Mouse (Mus musculus) c-Kit-negative CD71-positive TER-119-positive erythroid progenitor cells, embryonic 14.5 days (primary cell): ENCODE measurements around the gene Lmo2.

ENCODE experiments used
- DNase-seq: peaks from one replicate; pipeline ENCODE4 v3.0.0-alpha.2; 2013; ENCODE audit warnings: low read depth, low spot score

Lmo2 gene

DNA sequence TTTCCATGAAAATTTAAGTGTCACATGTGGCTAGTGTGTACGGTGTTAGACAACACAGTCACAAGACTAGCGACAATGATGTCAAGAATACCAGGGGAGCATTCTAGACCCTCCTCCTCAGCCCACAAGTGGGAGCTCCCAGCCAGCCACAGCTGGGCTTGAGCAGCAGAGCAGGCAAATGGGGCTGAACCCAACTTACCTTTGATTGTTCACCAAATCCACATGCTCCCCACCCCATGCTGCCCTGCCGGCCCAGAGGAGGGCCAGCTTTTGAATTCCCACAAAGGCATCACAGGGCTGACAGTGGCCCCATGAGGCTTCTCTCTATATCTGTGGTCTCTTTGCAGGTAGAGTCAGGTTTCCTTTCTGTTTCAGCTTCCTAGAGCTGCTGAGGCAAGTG, 16.7 kb upstream of the Lmo2 start:
- DNase-seq = no peak

DNA sequence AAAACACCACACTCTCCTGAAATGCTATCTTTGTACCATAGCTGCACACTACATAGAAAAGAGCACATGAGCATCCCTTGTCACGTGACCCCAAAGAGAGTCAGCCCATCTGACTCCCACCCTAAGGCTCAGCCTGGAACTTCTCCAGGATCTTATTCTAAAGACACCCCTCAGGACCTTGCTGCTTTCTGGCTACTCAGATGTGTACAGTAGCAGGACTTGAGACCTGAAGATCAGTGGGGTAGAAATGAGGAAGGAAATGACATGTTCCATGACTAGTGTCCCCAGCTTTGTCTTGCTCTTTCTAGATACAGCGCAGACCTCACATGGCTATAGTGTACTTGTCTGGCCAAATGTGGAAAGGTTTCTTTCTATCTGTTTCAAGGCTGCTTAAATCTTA, 12.9 kb upstream of the Lmo2 start:
- DNase-seq = no peak

DNA sequence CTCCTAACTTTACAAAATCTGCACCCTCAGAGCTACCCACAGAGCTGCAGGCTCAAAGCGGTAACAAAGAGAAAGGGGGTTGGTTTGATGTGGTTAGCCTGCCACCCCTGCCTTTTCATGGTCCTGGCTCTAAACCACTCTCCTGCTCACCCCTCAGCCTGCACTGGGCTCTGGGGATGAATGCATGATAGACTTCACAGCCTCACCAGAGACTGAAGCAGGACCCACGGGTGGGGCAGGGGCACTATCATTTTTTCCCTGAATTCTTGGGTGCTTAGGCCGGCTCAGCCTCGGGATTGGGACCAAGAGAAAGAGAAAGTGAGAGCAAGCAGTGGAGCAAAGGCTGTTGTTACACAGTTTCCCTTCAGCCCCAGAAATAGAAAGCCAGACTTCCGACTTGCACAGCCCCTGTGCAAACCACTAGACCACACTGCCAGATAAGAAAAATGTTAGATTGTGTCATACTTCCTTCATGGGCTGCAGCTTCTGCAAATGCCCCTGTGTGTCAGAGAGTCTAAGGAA, 12.2 kb upstream of the Lmo2 start:
- DNase-seq = no peak

- DNase-seq = no peak
Measured at GRCm38 (mm10) chr2:103946892-103947291, 10.9 kb upstream of the Lmo2 start.

DNA sequence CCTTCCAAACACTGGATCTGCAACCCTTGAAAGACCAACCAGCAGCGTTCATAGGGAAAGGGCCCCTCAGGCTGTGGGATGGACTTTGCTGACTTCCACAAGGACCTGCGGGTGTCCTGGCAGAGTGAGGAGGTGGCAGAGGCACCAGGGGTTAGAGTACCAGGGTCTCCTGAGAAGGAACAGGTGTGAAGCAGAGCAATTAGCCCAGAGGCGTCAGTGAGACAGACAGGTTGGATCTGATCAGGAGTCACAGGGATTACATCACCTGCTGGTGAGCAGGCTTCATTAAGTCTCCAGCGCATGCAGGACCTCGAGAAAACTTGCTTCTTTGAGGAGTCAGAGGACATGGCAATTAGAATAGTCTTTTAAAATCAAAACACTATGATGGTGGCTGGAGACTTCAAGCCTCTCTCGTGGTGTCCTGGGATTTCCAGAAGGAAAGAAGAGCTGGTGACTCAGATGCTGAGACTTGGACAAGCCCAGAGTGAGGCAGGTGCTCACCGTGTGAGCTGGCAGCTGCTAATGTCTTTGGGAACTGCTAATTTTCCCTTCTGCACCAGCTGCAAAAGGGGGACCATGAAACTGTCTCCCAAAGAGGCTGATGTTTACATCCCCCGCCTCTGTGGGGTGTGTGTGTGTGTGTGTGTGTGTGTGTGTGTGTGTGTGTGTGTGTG, 9.7 kb upstream of the Lmo2 start:
- DNase-seq = no peak

DNA sequence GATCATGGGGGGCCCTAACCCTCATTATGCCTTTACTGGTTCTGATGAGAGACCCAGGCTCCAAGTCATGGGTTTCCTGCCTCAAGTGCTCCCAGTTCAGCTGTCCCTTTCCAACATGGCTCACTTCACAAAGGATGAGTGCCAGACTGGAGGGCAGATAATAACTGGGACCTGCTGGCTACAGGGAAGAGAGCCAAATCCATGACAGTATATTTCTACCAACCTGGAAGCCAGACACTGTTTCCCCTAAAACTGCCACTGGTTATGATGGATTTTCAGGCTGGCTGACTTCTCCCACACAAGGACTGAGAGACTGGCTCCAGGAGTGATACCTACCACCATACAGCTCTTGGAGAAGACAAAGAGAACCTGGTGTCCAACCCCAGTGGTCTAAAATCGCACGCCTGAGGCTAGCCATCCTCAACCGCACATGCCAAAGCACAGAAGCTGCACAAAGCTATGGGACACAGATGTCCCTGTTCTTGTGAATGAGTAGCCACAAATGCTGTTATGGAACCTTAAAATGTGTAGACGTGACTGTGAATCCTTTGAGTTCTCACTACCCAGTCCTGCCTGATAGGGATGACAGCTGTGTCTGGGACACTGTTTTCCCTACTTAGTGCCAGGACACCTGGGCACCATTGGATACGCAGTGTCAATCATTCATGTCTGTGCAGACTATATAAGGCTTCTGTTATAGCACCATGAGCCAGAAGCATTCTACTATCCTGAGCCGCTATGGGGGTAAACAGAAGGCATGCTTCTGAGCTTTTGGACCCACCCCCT, 4.5 kb upstream of the Lmo2 start:
- no peak for DNase-seq

GRCm38 (mm10) chr2:103955714-103956113, 2.1 kb upstream of the Lmo2 start:
- DNase-seq = no peak

DNA sequence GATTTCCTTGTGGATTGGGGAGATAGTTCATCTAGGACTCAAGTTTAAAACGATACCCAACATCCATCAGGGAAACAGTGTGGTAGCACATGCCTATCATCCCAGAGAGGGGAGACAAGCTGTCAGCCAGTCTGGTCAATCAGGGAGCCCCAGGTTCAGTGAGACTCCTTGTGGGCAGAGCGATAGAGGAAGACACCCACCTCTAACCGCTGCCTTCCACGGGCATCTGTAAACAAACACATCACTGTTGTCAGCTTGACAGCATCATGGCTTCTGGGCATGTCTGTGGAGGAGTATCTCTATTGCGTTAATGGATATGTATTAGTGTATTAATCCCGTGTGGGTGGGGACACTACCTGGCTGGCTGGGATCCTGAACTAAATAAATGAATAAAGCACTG, 919 bp upstream of the Lmo2 start:
- DNase-seq = peak; percentile 81

GRCm38 (mm10) chr2:103958634-103959033, 848 bp downstream of the Lmo2 start:
- no peak for DNase-seq

DNA sequence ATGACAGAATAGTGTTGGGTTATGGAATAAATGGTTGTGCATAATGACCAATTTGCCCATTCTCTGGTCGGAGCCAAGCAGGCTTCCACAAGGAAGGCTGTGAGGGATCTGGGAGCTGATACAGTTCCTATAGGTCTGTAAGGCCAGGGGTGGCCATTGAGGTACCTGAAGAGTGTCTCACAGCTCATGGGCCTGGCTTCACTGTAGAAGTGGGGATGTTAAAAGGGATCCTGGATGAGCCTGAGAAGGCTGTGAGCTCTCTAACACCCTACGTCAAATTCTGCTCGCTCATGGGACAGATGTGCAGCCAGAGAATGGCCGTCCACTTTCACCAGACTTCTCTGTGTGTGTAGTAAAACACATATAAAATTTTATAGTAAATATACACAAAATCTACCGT, 1.3 kb downstream of the Lmo2 start:
- no peak for DNase-seq

GRCm38 (mm10) chr2:103959574-103959973, 1.8 kb downstream of the Lmo2 start:
- DNase-seq = no peak

DNA sequence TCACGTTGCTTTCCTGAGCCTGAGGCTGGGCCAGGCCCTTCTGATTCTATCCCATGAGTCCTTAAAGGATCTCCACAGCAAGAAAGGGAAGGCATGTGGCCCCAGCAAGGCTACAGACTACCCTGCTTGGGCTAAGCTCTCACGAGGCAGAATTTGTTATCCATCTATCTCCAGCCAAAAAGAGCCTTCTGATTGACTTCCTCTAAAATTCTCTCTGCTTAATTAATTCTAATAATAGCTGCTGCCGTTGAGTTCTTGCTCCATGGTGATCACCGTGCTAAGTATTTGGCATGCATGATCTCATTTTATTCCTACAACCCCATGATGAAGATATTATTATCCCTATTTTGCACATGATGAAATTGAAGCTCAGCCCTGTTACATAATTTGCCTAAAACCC, 4.6 kb downstream of the Lmo2 start:
- no peak for DNase-seq

DNA sequence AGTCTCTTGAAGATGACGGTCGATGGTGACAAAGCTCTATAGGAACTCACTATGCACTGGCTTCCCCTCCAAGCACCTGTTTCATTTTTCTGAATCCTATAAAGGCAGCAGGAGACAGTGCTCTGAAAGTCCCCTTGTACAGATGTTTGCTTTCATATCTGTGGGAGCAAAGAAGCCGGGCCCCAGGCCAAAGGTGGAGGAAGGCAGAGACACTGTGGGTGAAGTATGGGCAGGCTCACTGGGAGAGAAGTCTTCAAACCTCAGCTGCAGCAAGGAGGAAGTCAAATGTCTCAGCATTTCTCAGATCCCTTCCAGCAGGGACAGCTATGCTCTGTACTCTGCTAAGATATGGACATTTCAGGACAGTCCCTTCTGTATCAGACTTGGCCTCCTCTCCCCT, 7.6 kb downstream of the Lmo2 start:
- no peak for DNase-seq

DNA sequence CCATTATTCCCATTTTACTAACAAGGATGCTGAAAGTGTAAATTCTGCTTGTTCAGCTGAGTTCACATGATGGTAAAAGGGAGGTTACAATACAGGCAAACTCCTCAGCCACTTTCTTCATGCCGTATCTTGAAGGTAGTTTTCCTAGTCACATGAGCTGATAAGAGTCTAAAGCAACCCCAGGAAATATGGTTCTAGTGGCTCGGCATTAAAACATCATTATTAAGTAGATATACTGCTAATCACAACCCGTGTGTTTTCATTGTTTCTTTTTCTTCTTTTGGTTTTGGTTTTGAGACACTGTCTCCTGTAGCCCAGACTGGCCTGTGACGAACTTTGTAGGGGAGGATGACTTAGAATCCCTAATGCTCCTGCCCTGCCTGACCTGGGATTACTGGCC, 10.4 kb downstream of the Lmo2 start:
- no peak for DNase-seq

DNA sequence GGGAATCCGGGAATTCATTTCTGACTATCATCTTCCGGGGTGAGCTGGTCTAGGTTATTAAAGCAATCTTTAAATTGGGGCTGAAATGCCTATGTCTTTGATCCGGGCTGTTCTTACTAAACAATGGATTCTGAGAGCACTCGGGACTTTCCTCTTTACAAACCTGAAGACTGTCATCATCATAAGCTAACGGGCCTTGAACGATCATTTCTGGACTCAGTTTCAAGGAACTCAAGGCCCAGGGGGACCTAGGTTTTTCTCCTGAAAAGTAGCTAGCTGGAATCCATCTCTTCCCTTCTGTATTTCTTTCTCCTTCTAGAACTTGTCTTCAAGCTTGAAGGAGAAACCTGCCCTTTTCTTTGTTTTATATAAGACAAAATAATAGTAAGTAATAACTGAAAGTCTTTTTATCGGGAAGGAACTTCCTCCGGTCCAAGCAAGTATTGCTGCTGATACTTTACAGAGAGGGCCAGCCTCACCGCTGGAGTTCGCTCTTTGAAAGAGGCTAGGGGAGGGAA, 11.2 kb downstream of the Lmo2 start:
- DNase-seq = no peak

DNA sequence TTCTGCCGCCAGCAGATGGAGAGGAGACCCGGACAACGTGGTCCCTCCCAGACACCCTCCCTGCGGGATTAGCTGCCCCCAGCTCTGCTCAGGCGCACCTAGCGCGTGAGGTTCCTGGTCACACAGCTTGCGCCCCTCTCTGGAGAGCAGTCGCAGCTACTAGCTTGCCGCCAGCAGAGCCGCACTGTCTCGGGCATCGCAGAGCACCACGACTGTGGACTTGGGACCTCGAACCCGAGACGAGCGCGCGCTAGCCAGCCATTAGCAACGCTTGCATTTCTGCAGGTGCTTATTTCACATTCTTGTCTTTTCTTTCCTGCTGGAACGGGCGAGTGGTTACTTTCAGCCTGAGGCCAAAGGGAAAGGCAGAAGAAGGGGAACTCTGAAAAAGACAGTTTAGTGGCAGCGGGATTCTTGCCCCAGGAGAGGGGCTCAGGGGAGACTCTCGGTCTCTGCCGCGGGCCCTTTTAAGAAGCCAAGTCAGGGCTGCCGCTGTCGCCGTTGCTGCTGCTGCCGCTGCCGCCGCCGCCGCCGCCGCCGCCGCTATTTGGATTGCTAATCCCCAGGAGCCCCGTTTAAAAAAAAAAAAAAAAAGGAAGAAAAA, 11.8 kb downstream of the Lmo2 start:
- no peak for DNase-seq

DNA sequence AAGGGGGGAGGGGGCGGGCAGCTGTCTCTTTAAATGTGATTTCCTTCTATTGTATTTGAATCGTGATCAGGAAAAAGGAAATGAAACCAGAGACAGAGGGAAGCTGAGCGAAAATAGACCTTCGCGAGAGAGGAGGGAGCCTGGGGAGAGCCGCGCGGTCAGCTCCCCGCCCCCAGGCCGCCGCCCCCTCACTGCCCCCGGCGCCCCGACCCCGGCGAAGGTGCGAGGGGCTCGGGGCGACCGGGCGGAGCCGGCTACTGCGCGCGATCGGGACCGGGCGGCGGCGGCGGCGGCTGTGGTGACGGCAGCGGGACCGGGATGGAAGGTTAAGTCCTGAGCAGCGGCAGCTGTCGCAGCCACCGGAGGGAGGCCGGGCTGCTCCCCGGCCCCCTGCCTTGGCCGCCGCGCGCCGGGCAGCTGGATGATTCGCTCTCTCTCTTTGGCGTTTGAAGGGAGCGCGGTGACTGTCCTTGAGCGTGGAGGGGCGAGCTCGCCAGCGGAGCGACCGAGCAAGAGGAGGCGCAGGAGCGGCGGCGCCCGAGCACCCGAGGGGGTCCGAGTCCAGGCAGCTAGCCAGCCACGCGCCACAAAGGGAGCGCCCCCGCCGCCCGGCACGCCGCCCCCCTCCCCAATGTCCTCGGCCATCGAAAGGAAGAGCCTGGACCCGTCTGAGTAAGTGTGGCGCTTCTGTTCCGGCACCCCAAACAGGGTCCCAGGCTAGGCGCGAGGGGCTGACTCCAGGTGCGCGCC, 12.4 kb downstream of the Lmo2 start:
- no peak for DNase-seq

- no peak for DNase-seq
Measured at GRCm38 (mm10) chr2:103970791-103971649, 13.2 kb downstream of the Lmo2 start.

DNA sequence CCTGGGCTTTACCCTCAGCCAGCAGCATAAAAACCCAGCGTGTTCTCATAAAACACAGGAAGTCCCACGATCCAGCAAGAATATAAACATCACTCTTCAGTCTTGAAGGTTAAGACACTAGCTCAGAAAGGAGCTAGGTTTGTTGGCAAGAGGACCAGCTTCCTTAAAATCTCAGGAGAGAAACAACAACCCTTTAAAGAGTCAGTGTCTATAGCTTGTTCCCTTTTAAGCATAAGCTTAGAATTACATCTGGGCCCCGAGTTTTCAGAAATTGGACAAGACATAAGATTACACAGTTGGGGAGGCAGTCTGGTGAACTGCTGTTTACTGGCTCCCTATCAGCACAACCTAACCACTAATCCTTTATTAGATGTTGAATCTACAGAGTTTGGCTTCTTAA, 14.1 kb downstream of the Lmo2 start:
- DNase-seq = no peak

- DNase-seq = no peak
Measured at GRCm38 (mm10) chr2:103975904-103976303, 18.1 kb downstream of the Lmo2 start.

DNA sequence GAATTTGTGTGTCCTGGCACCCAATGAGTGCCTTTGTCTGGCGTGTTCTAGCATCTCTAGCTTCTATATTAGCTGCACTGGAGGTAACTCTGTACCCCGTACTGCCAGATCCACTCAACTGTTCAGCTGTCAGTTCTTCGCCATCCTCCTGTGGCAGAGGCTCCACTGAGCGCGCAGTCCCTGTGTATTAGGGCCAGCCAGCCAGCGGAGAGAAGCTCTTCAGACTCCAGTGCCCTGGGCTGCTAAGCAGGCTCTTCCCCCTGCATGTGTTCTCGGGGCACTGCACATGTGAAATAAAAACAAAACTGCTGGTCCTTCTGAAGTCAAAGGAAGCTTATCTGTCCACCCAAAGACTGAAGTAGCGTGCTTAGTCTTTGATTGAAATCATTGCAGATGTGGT, 19.4 kb downstream of the Lmo2 start:
- no peak for DNase-seq
